30 mouse cellular contexts compared by ENCODE assay signal in genomic region chr1:35925301-35925700, GRCm38 (mm10).
A peak's percentile ranks its signal among the peaks of the same experiment; 100 is the strongest.
DNase-seq lines count a peak whose midpoint lies in the region; ATAC-seq lines count a peak whose summit lies in the region.
"Had no signal": no experiment of that assay in that cellular context is flagged by ENCODE, and none has a peak within 500 bp of the region (broad histone marks: within the 10 kb centered on the region; RNA-seq: fewer than 3 reads in every experiment).

No protein-coding gene starts in this region.

- H3K9ac ChIP-seq in heart, embryonic 15.5 days: no peak overlapping the region
- H3K9ac ChIP-seq: embryonic facial prominence, embryonic 15.5 days; forebrain, embryonic 12.5 days; forebrain, postnatal 0 days; hindbrain, embryonic 12.5 days; liver, embryonic 15.5 days; lung, embryonic 15.5 days; midbrain, embryonic 15.5 days; neural tube, embryonic 15.5 days had no signal

- intact Hi-C loops in heart, postnatal 25 days (cut with DNase I): no loop called here

- H3K9me3 ChIP-seq in heart, embryonic 10.5 days: no peaks in the 10 kb centered on the region
- H3K9me3 ChIP-seq in heart, embryonic 15.5 days (replicated peaks): no peaks in the 10 kb centered on the region
- no peaks in the 10 kb centered on the region for H3K9me3 ChIP-seq in megakaryocyte, embryonic 14.5 days
- H3K9me3 ChIP-seq: embryonic facial prominence, embryonic 10.5 days; embryonic facial prominence, embryonic 15.5 days; forebrain, embryonic 12.5 days; hindbrain, embryonic 12.5 days; liver, embryonic 15.5 days; lung, embryonic 15.5 days; midbrain, embryonic 10.5 days; midbrain, embryonic 15.5 days; neural tube, embryonic 15.5 days had no signal

- H3K27me3 ChIP-seq in heart, embryonic 10.5 days (ENCODE audit: insufficient read depth, poor library complexity, severe bottlenecking): no peaks in the 10 kb centered on the region
- H3K27me3 ChIP-seq in heart, embryonic 15.5 days: no peaks in the 10 kb centered on the region
- H3K27me3 ChIP-seq in megakaryocyte, embryonic 14.5 days (replicated peaks): peaks cover 2% of the 10 kb centered on the region
- H3K27me3 ChIP-seq: embryonic facial prominence, embryonic 15.5 days; forebrain, embryonic 12.5 days; hindbrain, embryonic 12.5 days; liver, embryonic 15.5 days; lung, embryonic 15.5 days; midbrain, embryonic 15.5 days; neural tube, embryonic 15.5 days; Patski had no signal

- DNase-seq in heart, embryonic 10.5 days (ENCODE audit: low spot score): no peak
- DNase-seq in heart, adult 18-20 months: no peak
- DNase-seq in heart, postnatal 25 days (ENCODE audit: low spot score): no peak
- DNase-seq in cerebellum, adult 11 months: no peak
- DNase-seq: adrenal gland, postnatal 14 days; cerebellum, adult 11-12 months; cerebellum, postnatal 10 days; forebrain, postnatal 0 days; kidney, adult 8-10 months; kidney, postnatal 4 days; left cerebral cortex, postnatal 4 days; lung, postnatal 36 days; retina, postnatal 1 day; right cerebral cortex, postnatal 14 days; thymus, postnatal 14 days had no signal

- no peak overlapping the region for H3K4me3 ChIP-seq in heart, embryonic 10.5 days
- no peak overlapping the region for H3K4me3 ChIP-seq in heart, embryonic 15.5 days
- peak overlapping the region; percentile 82 for H3K4me3 ChIP-seq in megakaryocyte, embryonic 14.5 days (replicated peaks)
- H3K4me3 ChIP-seq: embryonic facial prominence, embryonic 10.5 days; embryonic facial prominence, embryonic 15.5 days; forebrain, embryonic 12.5 days; hindbrain, embryonic 12.5 days; liver, embryonic 15.5 days; lung, embryonic 15.5 days; midbrain, embryonic 10.5 days; midbrain, embryonic 15.5 days; neural tube, embryonic 15.5 days had no signal

- 82% methylated on average over 4 of the region's 4 CpGs for WGBS in heart, embryonic 10.5 days
- WGBS in heart, embryonic 15.5 days: 83% methylated on average over 4 of the region's 4 CpGs

- peak overlapping the region; percentile 85 for H3K27ac ChIP-seq in heart, embryonic 10.5 days
- H3K27ac ChIP-seq in heart, embryonic 15.5 days: peak overlapping the region; percentile 97
- H3K27ac ChIP-seq: embryonic facial prominence, embryonic 10.5 days; embryonic facial prominence, embryonic 15.5 days; forebrain, embryonic 12.5 days; hindbrain, embryonic 12.5 days; kidney, postnatal 0 days; lung, embryonic 15.5 days; midbrain, embryonic 10.5 days; midbrain, embryonic 15.5 days; neural tube, embryonic 15.5 days had no signal

- H3K4me1 ChIP-seq in heart, embryonic 10.5 days: peaks cover 40% of the 10 kb centered on the region
- peaks cover 57% of the 10 kb centered on the region for H3K4me1 ChIP-seq in heart, embryonic 15.5 days (replicated peaks)
- H3K4me1 ChIP-seq in megakaryocyte, embryonic 14.5 days: peaks cover 85% of the 10 kb centered on the region

- no peak for ATAC-seq in heart, embryonic 15.5 days (replicated peaks; ENCODE audit: insufficient number of reproducible peaks, insufficient read depth, low FRiP score, low read depth)
- ATAC-seq in megakaryocyte, adult 5-6 weeks (ENCODE audit: poor library complexity, severe bottlenecking): no peak
- ATAC-seq in megakaryocyte-erythroid progenitor cell, adult 5-6 weeks (replicated peaks; ENCODE audit: low FRiP score, low TSS enrichment, poor library complexity, severe bottlenecking): 0 out of 2 replicates have a peak, but pooled peaks have one; percentile 24
- ATAC-seq: forebrain, postnatal 0 days; midbrain, embryonic 15.5 days; Patski had no signal

- no peak overlapping the region for H3K4me2 ChIP-seq in heart, embryonic 15.5 days
- H3K4me2 ChIP-seq: embryonic facial prominence, embryonic 15.5 days; forebrain, embryonic 12.5 days; hindbrain, embryonic 12.5 days; liver, embryonic 15.5 days; lung, embryonic 15.5 days; midbrain, embryonic 15.5 days; neural tube, embryonic 15.5 days had no signal

- no peaks in the 10 kb centered on the region for H3K36me3 ChIP-seq in heart, embryonic 10.5 days
- no peaks in the 10 kb centered on the region for H3K36me3 ChIP-seq in heart, embryonic 15.5 days
- H3K36me3 ChIP-seq in megakaryocyte, embryonic 14.5 days (replicated peaks; ENCODE audit: low read length): peaks cover 3% of the 10 kb centered on the region
- H3K36me3 ChIP-seq: embryonic facial prominence, embryonic 10.5 days; embryonic facial prominence, embryonic 15.5 days; forebrain, embryonic 12.5 days; hindbrain, embryonic 12.5 days; liver, embryonic 15.5 days; lung, embryonic 15.5 days; midbrain, embryonic 10.5 days; midbrain, embryonic 15.5 days; neural tube, embryonic 15.5 days had no signal
